Mouse (Mus musculus): ENCODE results near the gene Olfr287. TPM values are rescaled to one million over a fixed set of nuclear protein-coding genes. Genes with fewer than 3 reads are reported as not detected.

Gene Olfr287
- total RNA-seq, 2 experiments from 2014 or later: not detected

DNA sequence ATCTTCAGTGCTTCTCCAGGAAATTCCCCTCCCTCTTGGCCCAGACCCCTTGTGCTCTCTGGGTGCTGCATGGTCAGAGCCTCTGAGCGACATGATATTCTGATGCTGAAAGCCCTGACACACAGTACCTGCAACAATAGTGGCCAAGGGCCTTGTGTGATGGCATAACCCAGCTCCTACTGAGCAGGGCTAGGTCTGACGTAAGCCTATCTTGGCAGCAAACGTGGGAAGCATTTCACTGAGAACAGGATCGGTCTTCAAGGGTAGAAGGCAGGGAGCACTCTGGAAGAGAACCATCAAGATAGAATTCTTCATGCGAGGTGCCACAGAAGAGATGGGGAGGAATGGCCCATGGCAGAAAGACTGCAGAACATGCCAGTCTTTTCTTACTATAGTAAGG is 55.3 kb downstream of the Olfr287 start, which contains the start of gene Asb8:
TSS of gene Asb8 (minus strand) at position 101 of the 400 bp plus-strand sequence.
- intact Hi-C loops (cut with DNase I): no loop called here
- no peak within 1 kb of the TSS for H3K4me3 ChIP-seq
- no peak for TF ChIP-seq CTCF (IDR thresholded peaks at IDR 0.05)
- H3K27ac ChIP-seq: no peak within 1 kb of the TSS
- no peak for DNase-seq

DNA sequence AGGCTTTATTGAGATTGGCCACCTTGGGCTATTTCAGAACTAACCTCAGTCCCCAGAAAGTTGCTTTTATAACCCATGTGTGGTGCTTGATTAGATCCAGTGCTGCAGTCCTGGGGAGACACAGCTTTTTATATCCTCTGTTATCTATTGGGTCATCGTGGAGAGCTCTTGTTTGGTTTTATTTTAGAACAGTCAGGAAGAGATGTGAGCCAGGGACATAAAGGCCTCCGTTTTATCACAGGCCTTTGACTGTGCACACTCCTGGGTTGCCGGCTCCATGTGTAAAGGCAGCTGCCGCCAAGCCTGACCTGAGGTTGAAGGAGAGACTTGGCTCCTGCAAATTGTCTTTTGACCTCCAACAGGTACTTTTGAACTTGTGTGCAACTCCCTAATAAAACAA is 58.3 kb downstream of the Olfr287 start:
- Histone ChIP-seq H3K27ac (no peak overlapping the region), H3K4me3 (no peak overlapping the region)
- no peak for TF ChIP-seq CTCF (IDR thresholded peaks at IDR 0.05)
- intact Hi-C loops (cut with DNase I): no loop called here
- DNase-seq: no peak

DNA sequence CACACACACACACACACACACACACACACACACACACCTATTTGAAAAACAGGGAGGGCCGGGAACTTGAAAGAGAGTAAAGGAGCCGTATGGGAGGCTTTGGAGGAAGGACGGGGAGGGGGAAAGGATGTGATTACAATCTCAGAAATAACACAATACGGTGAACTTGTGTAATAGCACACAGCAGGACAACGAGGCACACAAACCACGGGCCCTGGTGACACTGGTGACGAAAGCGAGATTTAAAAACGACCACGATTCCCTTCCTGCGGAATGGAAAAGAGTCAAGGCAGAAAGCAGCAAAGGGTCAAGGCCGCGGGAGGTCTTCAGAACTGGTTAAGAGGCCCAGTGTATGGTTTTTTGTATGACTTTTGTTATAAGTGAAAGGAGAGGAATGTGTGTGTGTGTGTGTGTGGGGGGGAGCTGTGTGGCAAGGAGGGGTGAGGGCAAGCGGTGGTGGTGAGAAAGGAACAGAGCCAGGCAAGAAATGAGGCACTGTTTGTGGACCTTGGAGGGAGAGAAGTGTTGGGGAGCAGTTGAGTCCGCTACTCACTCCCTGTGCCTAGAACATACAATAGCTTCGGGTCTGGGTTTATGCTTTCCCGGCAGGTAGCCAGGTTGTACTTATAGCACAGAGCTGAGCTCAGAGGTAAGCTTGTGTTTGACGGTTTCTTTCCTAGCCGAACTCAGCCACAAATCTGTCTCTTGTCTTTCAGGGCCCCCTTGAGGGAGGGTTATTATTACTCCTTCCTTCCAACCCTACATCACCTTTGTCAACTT is 59.6 kb downstream of the Olfr287 start:
- Histone ChIP-seq H3K4me3 (no peak overlapping the region), H3K27ac (no peak overlapping the region)
- intact Hi-C loops (cut with DNase I): no loop called here
- TF ChIP-seq CTCF (IDR thresholded peaks at IDR 0.05): no peak
- no peak for DNase-seq

DNA sequence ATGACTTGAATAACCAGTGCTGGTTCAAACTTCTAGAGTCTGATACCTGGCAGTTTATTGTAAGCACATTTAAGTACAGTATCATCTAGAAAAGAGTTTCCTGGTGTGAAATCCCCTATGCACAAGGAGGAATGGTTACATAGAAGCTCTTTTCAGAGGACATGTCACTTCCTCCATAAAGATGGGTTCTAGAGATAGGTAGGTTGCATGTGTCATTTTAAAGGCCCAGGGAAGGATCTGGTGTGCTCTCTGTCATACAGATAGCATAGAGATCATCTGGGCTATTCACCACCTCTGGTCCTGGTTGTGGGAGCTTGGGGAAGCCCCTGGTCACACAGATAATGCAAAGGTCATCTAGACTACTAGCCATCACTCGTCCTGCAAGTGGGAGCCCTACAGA is 63.6 kb downstream of the Olfr287 start:
- TF ChIP-seq CTCF (IDR thresholded peaks at IDR 0.05): no peak
- no peak for DNase-seq
- Histone ChIP-seq H3K27ac (no peak overlapping the region), H3K4me3 (no peak overlapping the region)
- intact Hi-C loops (cut with DNase I): loop anchor here (5.0 kb wide), 1 partner anchor 195 kb away; the partner anchor contains the start of gene Tmem106c

Other genes starting within 250 kb of the Olfr287 start
- gene Col2a1, start 216.4 kb downstream of the Olfr287 start, total RNA-seq (2021): 1 to 10 TPM; 1.1 to 1.5 TPM
- 1,000 to 10,000 TPM; 2,669 to 2,908 TPM for gene Pfkm, start 128.5 kb downstream of the Olfr287 start, total RNA-seq (2021)
- 1 to 10 TPM; 7.4 to 8.5 TPM for gene Senp1, start 127.3 kb downstream of the Olfr287 start, total RNA-seq (2021)
- gene Asb8, start 55.4 kb downstream of the Olfr287 start, total RNA-seq (2021): 100 to 1,000 TPM in 1 of 2 experiments, 10 to 100 TPM in 1; 97.8 to 124 TPM
- not detected for gene Ccdc184, start 53.9 kb downstream of the Olfr287 start, total RNA-seq (2021)
- gene Olfr288, start 25.5 kb downstream of the Olfr287 start, total RNA-seq (2021): not detected
- gene Gm44579, start 79 bp downstream of the Olfr287 start, total RNA-seq (2021): not detected
- not detected for gene Olfr286, start 13.4 kb upstream of the Olfr287 start, total RNA-seq (2021)
- gene H1fnt, start 36.2 kb upstream of the Olfr287 start, total RNA-seq (2021): not detected
- gene Zfp641, start 75.1 kb upstream of the Olfr287 start, total RNA-seq (2021): 10 to 100 TPM in 1 of 2 experiments, 1 to 10 TPM in 1; 10.0 to 11.8 TPM
- gene Olfr285, start 96.3 kb upstream of the Olfr287 start, total RNA-seq (2021): not detected
- not detected for gene Olfr284, start 119.9 kb upstream of the Olfr287 start, total RNA-seq (2021)
- gene Olfr283, start 159.9 kb upstream of the Olfr287 start, total RNA-seq (2021): not detected
- not detected for gene Olfr282, start 210.2 kb upstream of the Olfr287 start, total RNA-seq (2021)
- gene Olfr281, start 231.5 kb upstream of the Olfr287 start, total RNA-seq (2021): not detected
- not detected for gene OR5BS1P, start 248.8 kb upstream of the Olfr287 start, total RNA-seq (2021)

Measured in gastrocnemius, adult 2 months (tissue).